Mouse (Mus musculus) testis, adult 2 months (tissue): Measurements from ENCODE around the gene Osbp2.

Experiments used
- CTCF ChIP-seq: fragments of 200-500 bp; IDR thresholded peaks from 2 replicates; pipeline ENCODE4 v1.5.1; 2012; ENCODE audit warnings: low read depth, mild to moderate bottlenecking, inconsistent platforms, low read length, moderate library complexity; ENCODE audit not compliant: control insufficient read depth, insufficient read depth, insufficient replicate concordance
- POLR2A ChIP-seq: fragments of 200-500 bp; IDR thresholded peaks from 2 replicates; pipeline ENCODE4 v1.6.1; 2012; ENCODE audit warnings: low read depth, mild to moderate bottlenecking, inconsistent platforms, low read length, moderate library complexity; ENCODE audit not compliant: control insufficient read depth

DNA sequence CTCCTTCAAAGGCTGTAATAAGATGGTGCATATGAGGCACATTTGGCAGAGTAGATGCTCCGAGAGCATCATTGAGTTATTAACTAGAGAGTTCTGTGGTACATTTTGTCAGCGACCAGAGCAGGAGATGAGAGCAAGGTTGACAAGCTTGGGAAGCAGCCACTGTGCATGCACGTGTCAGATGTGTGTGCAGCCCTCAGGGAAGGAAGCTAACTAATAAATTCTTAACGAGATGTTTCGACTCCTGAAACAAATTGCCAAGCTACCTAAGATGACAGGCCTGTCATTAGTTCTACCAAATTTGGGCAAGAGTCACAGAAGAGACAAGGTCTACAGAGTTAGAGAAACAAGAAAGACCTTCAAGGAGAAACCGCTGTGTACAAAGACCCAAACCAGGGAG, 640 bp upstream of the Osbp2 start:
- TF ChIP-seq CTCF (no peak), POLR2A (no peak)
